Mouse (Mus musculus): ENCODE results near the gene Zfhx3. TPM values are rescaled to one million over a fixed set of nuclear protein-coding genes. Genes with fewer than 3 reads are reported as not detected.
A peak's percentile ranks its signal among the peaks of the same experiment; 100 is the strongest.

Zfhx3 gene
- total and polyA plus RNA-seq, 2 experiments from 2014 or later, result 9.6 to 13.8 TPM

DNA sequence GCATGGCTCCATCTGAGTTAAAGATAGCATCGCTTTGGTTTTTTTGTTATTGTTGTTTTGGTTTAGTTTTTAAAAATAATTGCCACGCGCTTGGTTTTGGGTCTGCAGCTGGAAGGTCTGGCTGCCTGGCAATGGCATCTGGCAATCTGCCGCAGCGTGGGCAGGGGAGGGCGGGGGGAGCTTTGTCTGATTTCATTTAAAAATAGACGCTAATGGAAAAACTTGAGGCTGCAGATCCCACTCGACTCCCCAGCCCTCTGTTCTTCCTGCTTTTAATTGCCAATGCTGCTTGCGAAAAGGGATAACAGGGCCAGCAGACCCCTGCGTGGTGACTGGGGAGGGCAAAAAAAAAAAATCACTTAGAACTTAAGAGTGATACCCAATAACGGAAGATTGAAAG is 69.1 kb downstream of the Zfhx3 start:
- Histone ChIP-seq H3K9ac (no peak overlapping the region), H3K27ac (ENCODE audit: low read depth, low read length) (no peak overlapping the region), H3K36me3 (ENCODE audit: insufficient read depth) (no peaks in the 10 kb centered on the region), H3K4me2 (ENCODE audit: low read depth) (no peak overlapping the region; the same call in 1 of the 2 replicates), H3K4me1 (ENCODE audit: insufficient read depth) (no peaks in the 10 kb centered on the region), H3K4me3 (ENCODE audit: low read depth, low read length) (no peak overlapping the region), H3K9me3 (ENCODE audit: low read length) (no peaks in the 10 kb centered on the region), H3K27me3 (ENCODE audit: insufficient read depth, low read length) (no peaks in the 10 kb centered on the region)
- WGBS, result 29% methylated on average over 11 of the region's 11 CpGs
- DNase-seq, result peak; percentile 58
- no peak for TF ChIP-seq CTCF (IDR thresholded peaks at IDR 0.05; ENCODE audit: low read depth)
- peak; percentile 27; the same call in 1 of the 2 replicates for ATAC-seq

DNA sequence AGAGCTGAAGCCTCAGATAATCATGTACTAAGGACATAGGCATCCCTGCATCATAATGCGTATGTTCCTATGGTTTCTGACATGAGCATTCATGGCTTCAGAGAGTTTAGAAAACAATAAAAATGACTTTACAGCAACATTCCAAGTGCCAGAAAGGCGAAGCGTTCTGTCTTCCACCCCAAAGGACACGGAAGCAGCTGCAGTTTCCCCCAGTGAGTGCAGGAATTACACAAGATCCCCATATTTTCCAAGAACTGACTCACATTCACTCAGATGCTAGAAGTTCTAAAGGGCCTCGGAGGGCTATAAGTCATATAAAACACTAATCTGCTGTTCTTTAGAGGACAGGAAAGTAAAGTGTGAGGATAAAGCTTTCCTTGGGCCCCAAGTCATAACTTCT is 75.3 kb downstream of the Zfhx3 start:
- TF ChIP-seq CTCF (IDR thresholded peaks at IDR 0.05; ENCODE audit: low read depth), result no peak
- 87% methylated on average over 5 of the region's 5 CpGs for WGBS
- DNase-seq (no peak), ATAC-seq (no peak)
- Histone ChIP-seq H3K4me1 (ENCODE audit: insufficient read depth) (no peaks in the 10 kb centered on the region), H3K27ac (ENCODE audit: low read depth, low read length) (no peak overlapping the region), H3K9ac (no peak overlapping the region), H3K9me3 (ENCODE audit: low read length) (no peaks in the 10 kb centered on the region), H3K4me2 (ENCODE audit: low read depth) (no peak overlapping the region), H3K36me3 (ENCODE audit: insufficient read depth) (no peaks in the 10 kb centered on the region), H3K27me3 (ENCODE audit: insufficient read depth, low read length) (no peaks in the 10 kb centered on the region; the same call in 1 of the 2 replicates), H3K4me3 (ENCODE audit: low read depth, low read length) (no peak overlapping the region)

DNA sequence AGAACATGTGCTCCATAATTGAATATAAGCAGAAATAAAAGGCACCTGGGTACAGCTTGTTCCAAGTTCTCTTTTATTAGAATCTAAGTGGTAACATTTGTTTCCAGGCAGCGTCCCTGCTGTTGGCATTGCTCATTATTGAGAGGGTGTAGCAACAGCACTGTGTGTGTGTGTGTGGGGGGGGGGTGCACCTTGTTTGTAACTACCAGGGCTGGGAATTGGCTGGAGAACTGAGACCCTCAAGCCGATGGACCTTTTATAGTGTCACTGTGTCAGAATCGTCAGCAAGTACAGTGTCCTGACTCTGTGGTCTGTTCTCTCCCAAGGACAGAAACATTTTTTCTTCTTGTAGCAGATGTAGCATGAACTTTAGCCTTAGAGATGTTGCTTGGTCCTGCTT is 77.2 kb downstream of the Zfhx3 start:
- Histone ChIP-seq H3K27ac (ENCODE audit: low read depth, low read length) (no peak overlapping the region), H3K36me3 (ENCODE audit: insufficient read depth) (no peaks in the 10 kb centered on the region), H3K27me3 (ENCODE audit: insufficient read depth, low read length) (no peaks in the 10 kb centered on the region; the same call in 1 of the 2 replicates), H3K4me1 (ENCODE audit: insufficient read depth) (no peaks in the 10 kb centered on the region), H3K4me3 (ENCODE audit: low read depth, low read length) (no peak overlapping the region), H3K4me2 (ENCODE audit: low read depth) (no peak overlapping the region), H3K9me3 (ENCODE audit: low read length) (no peaks in the 10 kb centered on the region), H3K9ac (no peak overlapping the region)
- no peak for ATAC-seq
- 66% methylated on average over 3 of the region's 3 CpGs for WGBS
- TF ChIP-seq CTCF (IDR thresholded peaks at IDR 0.05; ENCODE audit: low read depth), result no peak
- DNase-seq, result no peak

DNA sequence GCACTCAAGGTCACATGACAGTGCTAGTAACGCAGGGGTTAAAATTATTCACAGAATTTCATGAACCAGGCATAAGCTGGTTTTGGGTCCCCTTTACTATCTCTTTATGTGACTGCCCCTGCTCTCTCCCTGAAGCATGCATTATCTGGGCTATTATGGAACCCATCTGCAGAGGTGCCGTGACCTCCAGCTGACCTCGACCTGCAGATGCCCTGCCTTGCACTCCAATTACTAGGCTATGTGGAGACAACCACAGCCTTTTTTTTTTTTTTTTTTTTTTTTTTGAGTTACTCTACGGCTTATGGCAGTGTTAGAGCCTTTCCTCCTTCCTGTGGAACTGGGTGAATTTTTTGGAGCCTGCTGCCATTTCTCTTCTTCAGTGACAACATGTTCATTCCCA is 80.0 kb downstream of the Zfhx3 start:
- ATAC-seq, result no peak
- H3K4me2 ChIP-seq (ENCODE audit: low read depth), result no peak overlapping the region
- no peaks in the 10 kb centered on the region for H3K4me1 ChIP-seq (ENCODE audit: insufficient read depth)
- H3K27ac ChIP-seq (ENCODE audit: low read depth, low read length), result no peak overlapping the region
- 72% methylated on average over 4 of the region's 4 CpGs for WGBS
- no peak for DNase-seq
- no peak overlapping the region for H3K9ac ChIP-seq
- TF ChIP-seq CTCF (IDR thresholded peaks at IDR 0.05; ENCODE audit: low read depth), result no peak
- no peaks in the 10 kb centered on the region for H3K36me3 ChIP-seq (ENCODE audit: insufficient read depth)
- no peaks in the 10 kb centered on the region for H3K9me3 ChIP-seq (ENCODE audit: low read length)
- H3K27me3 ChIP-seq (ENCODE audit: insufficient read depth, low read length), result no peaks in the 10 kb centered on the region
- H3K4me3 ChIP-seq (ENCODE audit: low read depth, low read length), result no peak overlapping the region

GRCm38 (mm10) chr8:108024331-108024730 is 81.9 kb downstream of the Zfhx3 start:
- Histone ChIP-seq H3K4me2 (ENCODE audit: low read depth) (no peak overlapping the region), H3K4me3 (ENCODE audit: low read depth, low read length) (no peak overlapping the region), H3K27me3 (ENCODE audit: insufficient read depth, low read length) (no peaks in the 10 kb centered on the region), H3K9me3 (ENCODE audit: low read length) (no peaks in the 10 kb centered on the region), H3K36me3 (ENCODE audit: insufficient read depth) (no peaks in the 10 kb centered on the region), H3K4me1 (ENCODE audit: insufficient read depth) (no peaks in the 10 kb centered on the region), H3K27ac (ENCODE audit: low read depth, low read length) (no peak overlapping the region), H3K9ac (no peak overlapping the region)
- DNase-seq (peak; percentile 50), ATAC-seq (peak; percentile 48; the same call in 1 of the 2 replicates)
- 51% methylated on average over 4 of the region's 4 CpGs for WGBS
- TF ChIP-seq CTCF (IDR thresholded peaks at IDR 0.05; ENCODE audit: low read depth), result no peak

GRCm38 (mm10) chr8:108025249-108025648 is 82.8 kb downstream of the Zfhx3 start:
- no peak overlapping the region for H3K4me3 ChIP-seq (ENCODE audit: low read depth, low read length)
- DNase-seq, result no peak
- H3K9me3 ChIP-seq (ENCODE audit: low read length), result no peaks in the 10 kb centered on the region
- no peaks in the 10 kb centered on the region for H3K4me1 ChIP-seq (ENCODE audit: insufficient read depth)
- TF ChIP-seq CTCF (IDR thresholded peaks at IDR 0.05; ENCODE audit: low read depth), result peak; percentile 46
- H3K27ac ChIP-seq (ENCODE audit: low read depth, low read length), result no peak overlapping the region
- WGBS, result 85% methylated on average over 2 of the region's 2 CpGs
- H3K4me2 ChIP-seq (ENCODE audit: low read depth), result no peak overlapping the region
- no peaks in the 10 kb centered on the region for H3K36me3 ChIP-seq (ENCODE audit: insufficient read depth)
- H3K27me3 ChIP-seq (ENCODE audit: insufficient read depth, low read length), result no peaks in the 10 kb centered on the region
- no peak for ATAC-seq
- H3K9ac ChIP-seq, result no peak overlapping the region

DNA sequence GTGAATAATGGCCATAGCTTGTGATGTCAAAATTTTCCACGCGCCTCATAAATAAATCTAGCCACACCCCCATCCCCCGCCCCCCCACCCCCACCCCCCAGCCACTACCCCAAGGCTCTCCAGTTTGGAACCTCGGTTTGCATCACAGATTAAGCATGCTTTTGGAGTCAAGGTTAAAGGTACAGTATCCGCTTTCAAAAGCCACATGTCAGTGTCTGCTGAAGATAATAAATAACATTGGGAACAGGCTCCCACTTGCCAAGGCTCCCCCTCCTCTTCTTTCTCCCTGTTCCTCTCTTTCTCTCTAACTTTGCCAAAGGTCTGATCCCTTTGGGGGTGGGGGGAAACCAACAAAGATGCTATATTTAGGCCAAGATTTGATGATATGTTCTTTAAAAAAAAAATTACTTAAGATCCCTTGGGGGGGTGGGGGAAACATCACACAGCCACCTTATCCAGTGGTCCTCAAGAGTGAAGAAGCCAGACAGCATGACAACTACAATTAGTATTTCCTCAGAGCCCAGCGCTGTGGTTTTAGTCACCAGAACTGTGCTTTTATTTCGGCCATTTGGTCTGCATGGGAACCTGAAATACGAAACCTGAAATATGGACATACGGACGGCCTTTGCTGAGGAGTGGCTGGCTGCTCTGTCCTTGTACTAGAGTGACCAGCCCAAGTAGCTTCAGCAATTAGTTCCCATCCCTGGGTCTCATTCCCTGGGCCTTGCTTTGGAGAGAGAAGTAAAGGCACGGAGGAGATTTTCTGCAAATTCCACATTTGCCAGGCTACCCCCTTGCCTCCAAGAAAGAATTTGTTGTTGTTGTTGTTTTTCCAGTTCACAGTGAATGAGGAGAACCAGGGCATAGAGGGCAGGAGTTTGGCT is 84.4 kb downstream of the Zfhx3 start:
- ATAC-seq (no peak), DNase-seq (no peak)
- Histone ChIP-seq H3K36me3 (ENCODE audit: insufficient read depth) (no peaks in the 10 kb centered on the region), H3K4me2 (ENCODE audit: low read depth) (no peak overlapping the region), H3K27ac (ENCODE audit: low read depth, low read length) (no peak overlapping the region), H3K4me3 (ENCODE audit: low read depth, low read length) (no peak overlapping the region), H3K27me3 (ENCODE audit: insufficient read depth, low read length) (no peaks in the 10 kb centered on the region), H3K9me3 (ENCODE audit: low read length) (no peaks in the 10 kb centered on the region), H3K4me1 (ENCODE audit: insufficient read depth) (no peaks in the 10 kb centered on the region), H3K9ac (no peak overlapping the region)
- 82% methylated on average over 11 of the region's 11 CpGs for WGBS
- TF ChIP-seq CTCF (IDR thresholded peaks at IDR 0.05; ENCODE audit: low read depth), result no peak
